Comparison of ENCODE assay signal across 9 mouse cellular contexts in genomic region chr10:60830000-60830399, GRCm38 (mm10). TPM values are rescaled to one million over a fixed set of nuclear protein-coding genes. Genes with fewer than 3 reads are reported as not detected.
DNase-seq lines count a peak whose midpoint lies in the region; ATAC-seq lines count a peak whose summit lies in the region.
"Had no signal": no experiment of that assay in that cellular context is flagged by ENCODE, and none has a peak within 500 bp of the region (broad histone marks: within the 10 kb centered on the region; RNA-seq: fewer than 3 reads in every experiment).

No protein-coding gene starts in this region.

- H3K4me2 ChIP-seq in heart, embryonic 13.5 days, result peak overlapping the region; percentile 75
- H3K4me2 ChIP-seq in hindbrain, embryonic 12.5 days (replicated peaks), result peak overlapping the region; percentile 90
- H3K4me2 ChIP-seq in midbrain, embryonic 14.5 days (ENCODE audit: low read length), result peak overlapping the region; percentile 96

- peak overlapping the region; percentile 94 for H3K9ac ChIP-seq in heart, embryonic 13.5 days
- H3K9ac ChIP-seq in hindbrain, embryonic 12.5 days, result no peak overlapping the region; the same call in 1 of the 2 replicates
- H3K9ac ChIP-seq in midbrain, embryonic 14.5 days (replicated peaks; ENCODE audit: low read length), result peak overlapping the region; percentile 57; the same call in 1 of the 2 replicates

- ATAC-seq in heart, embryonic 13.5 days (ENCODE audit: extremely low read depth, insufficient number of reproducible peaks, low FRiP score, low TSS enrichment), result no peak
- no peak for ATAC-seq in hindbrain, embryonic 12.5 days (ENCODE audit: low FRiP score)
- no peak for ATAC-seq in midbrain, embryonic 14.5 days (ENCODE audit: low FRiP score, low TSS enrichment)

- intact Hi-C loops in heart, postnatal 25 days (cut with DNase I), result loop anchor here (2.0 kb wide), 1 partner anchor 23 kb away; no protein-coding TSS in a partner anchor

- no peaks in the 10 kb centered on the region; the same call in 1 of the 2 replicates for H3K27me3 ChIP-seq in heart, embryonic 13.5 days (replicated peaks)
- peaks cover 96% of the 10 kb centered on the region for H3K27me3 ChIP-seq in hindbrain, embryonic 12.5 days
- peaks cover 72% of the 10 kb centered on the region for H3K27me3 ChIP-seq in midbrain, embryonic 14.5 days (ENCODE audit: control insufficient read depth, insufficient read depth, low read length)

- no peaks in the 10 kb centered on the region for H3K9me3 ChIP-seq in heart, embryonic 13.5 days
- no peaks in the 10 kb centered on the region for H3K9me3 ChIP-seq in hindbrain, embryonic 12.5 days (replicated peaks)
- no peaks in the 10 kb centered on the region for H3K9me3 ChIP-seq in midbrain, embryonic 14.5 days (ENCODE audit: control insufficient read depth, low read length)

- H3K4me1 ChIP-seq in heart, embryonic 13.5 days, result peaks cover 59% of the 10 kb centered on the region
- H3K4me1 ChIP-seq in hindbrain, embryonic 12.5 days, result peaks cover 37% of the 10 kb centered on the region
- H3K4me1 ChIP-seq in midbrain, embryonic 14.5 days (ENCODE audit: control insufficient read depth, insufficient read depth, low read length), result peaks cover 39% of the 10 kb centered on the region

- H3K27ac ChIP-seq in heart, embryonic 13.5 days (replicated peaks), result peak overlapping the region; percentile 95
- H3K27ac ChIP-seq in hindbrain, embryonic 12.5 days, result no peak overlapping the region
- H3K27ac ChIP-seq in midbrain, embryonic 14.5 days (replicated peaks; ENCODE audit: low read depth, low read length), result no peak overlapping the region

- no peak for DNase-seq in heart, postnatal 25 days (ENCODE audit: low spot score)
- peak; percentile 37 to 51 for DNase-seq in cerebellum, postnatal 10 days
- no peak for DNase-seq in midbrain, embryonic 14.5 days
- DNase-seq in thymus, postnatal 0 days (ENCODE audit: low spot score), result no peak
- DNase-seq in spleen, postnatal 36 days (ENCODE audit: low spot score in 2 of 2), result no peak
- DNase-seq in ovary, postnatal 14 days (ENCODE audit: low spot score), result no peak

- under 1% methylated on average over 11 of the region's 11 CpGs for WGBS in heart, embryonic 13.5 days
- WGBS in hindbrain, embryonic 12.5 days, result 2% methylated on average over 11 of the region's 11 CpGs
- WGBS in midbrain, embryonic 14.5 days, result under 1% methylated on average over 11 of the region's 11 CpGs

- no peaks in the 10 kb centered on the region; the same call in 1 of the 2 replicates for H3K36me3 ChIP-seq in heart, embryonic 13.5 days
- no peaks in the 10 kb centered on the region for H3K36me3 ChIP-seq in hindbrain, embryonic 12.5 days
- H3K36me3 ChIP-seq in midbrain, embryonic 14.5 days (ENCODE audit: control insufficient read depth, insufficient read depth, low read length), result no peaks in the 10 kb centered on the region

- peak overlapping the region; percentile 75 for H3K4me3 ChIP-seq in heart, embryonic 13.5 days
- peak overlapping the region; percentile 58 for H3K4me3 ChIP-seq in hindbrain, embryonic 12.5 days
- H3K4me3 ChIP-seq in midbrain, embryonic 14.5 days (replicated peaks; ENCODE audit: low read depth, low read length), result peak overlapping the region; percentile 57

RNA-seq across cellular contexts. Expression of gene Unc5b, which starts 1.4 kb away (rescaled TPM):
- 12.1 and 13.9 TPM in 2 replicates for polyA plus RNA-seq in heart, embryonic 13.5 days (2015; fragmentation: Nextera tagmentation; extraction: Ambion mirVana)
- 10 to 100 TPM; 15.2 to 18.4 TPM for total RNA-seq in heart, postnatal 25 days (2021)
- 3.4 and 4.3 TPM in 2 replicates for polyA plus RNA-seq in hindbrain, embryonic 12.5 days (2016; fragmentation: Nextera tagmentation; extraction: Ambion mirVana)
- 2.4 and 2.8 TPM in 2 replicates for polyA plus RNA-seq in midbrain, embryonic 14.5 days (2014; fragmentation: Nextera tagmentation; extraction: Ambion mirVana)
- 0.68 and 0.70 TPM in 2 replicates for polyA plus RNA-seq in thymus, postnatal 0 days (2015; fragmentation: Nextera tagmentation; extraction: Ambion mirVana)
- total RNA-seq: MEL had no signal

Comparison
In these comparisons a context has a peak if more than half of its experiments do, and no peak if none do; other contexts are left out.
1. DNase-seq: peak in cerebellum, postnatal 10 days (2 of 2); none in heart, postnatal 25 days (single experiment), midbrain, embryonic 14.5 days (single experiment), thymus, postnatal 0 days (single experiment), spleen, postnatal 36 days (0 of 2) and ovary, postnatal 14 days (single experiment).
2. Peak in every context shown above with its lines, with median percentiles within 50 percentile points of each other: H3K4me2 ChIP-seq and H3K4me3 ChIP-seq.